Mouse (Mus musculus): ENCODE measurements around the gene Mthfsd.
"Not testable (repeated sequence)": the region's sequence is repeated elsewhere in the genome, so short reads cannot be mapped to it uniquely, and the experiment has no call there.

The Mthfsd gene

GRCm38 (mm10) chr8:121107668-121108656, at the start of gene Mthfsd:
Gene Mthfsd (minus strand): TSS chr8:121108392.
- DNase-seq, result peak; percentile 98 to 99

DNA sequence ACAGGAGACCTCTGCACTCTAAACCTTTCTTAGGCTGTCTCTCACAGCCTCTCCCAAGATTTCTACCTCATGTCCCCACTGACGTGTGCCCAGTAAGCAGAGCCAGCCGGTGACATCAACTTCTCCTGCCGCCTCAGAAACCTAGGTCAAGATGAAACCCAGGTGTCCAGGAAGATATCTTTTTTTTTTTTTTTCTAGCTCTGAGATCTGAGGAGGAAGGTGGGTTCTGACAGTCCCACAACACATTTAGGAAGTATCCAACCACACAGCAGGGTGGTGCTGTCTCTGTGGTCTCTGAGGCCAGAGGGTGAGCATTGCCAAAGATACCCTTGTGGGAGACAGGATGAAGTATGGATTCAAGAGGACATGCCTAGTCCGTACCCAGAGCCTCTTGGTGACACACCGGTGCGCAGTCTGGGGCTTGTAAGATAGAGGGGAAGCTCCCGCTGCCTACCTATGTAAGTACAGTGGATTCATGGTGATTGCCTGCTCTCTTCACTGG, 48.8 kb upstream of the Mthfsd start:
- DNase-seq, result no peak

- peak; percentile 22 to 46 for DNase-seq
Measured at GRCm38 (mm10) chr8:121152394-121152793, 44.2 kb upstream of the Mthfsd start.

DNA sequence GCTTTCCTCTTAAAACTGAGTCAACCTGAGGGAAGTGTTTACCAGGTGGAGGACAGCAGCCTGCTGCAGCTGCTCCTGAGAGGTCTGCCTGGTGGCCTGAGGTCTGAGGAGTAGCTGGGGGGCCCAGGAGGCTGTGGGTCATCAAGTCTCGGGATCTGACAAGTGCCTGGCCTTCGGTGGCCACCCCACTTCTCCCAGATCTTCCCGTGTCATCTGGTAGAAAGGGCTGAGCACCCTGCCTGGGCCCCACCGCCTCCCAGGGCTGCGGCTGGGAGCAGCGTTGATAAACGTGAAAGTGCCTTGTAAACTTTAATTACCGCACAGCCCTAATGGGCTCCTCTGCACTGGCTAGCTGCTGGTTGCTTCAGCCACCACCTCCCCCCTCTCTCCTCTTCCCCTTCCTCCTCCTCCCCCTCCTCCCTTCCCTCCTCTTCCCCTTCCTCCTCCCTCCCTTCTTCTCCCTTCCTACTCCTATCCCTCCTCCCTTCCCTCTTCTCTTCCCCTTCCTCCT, 40.4 kb upstream of the Mthfsd start:
- no peak for DNase-seq

DNA sequence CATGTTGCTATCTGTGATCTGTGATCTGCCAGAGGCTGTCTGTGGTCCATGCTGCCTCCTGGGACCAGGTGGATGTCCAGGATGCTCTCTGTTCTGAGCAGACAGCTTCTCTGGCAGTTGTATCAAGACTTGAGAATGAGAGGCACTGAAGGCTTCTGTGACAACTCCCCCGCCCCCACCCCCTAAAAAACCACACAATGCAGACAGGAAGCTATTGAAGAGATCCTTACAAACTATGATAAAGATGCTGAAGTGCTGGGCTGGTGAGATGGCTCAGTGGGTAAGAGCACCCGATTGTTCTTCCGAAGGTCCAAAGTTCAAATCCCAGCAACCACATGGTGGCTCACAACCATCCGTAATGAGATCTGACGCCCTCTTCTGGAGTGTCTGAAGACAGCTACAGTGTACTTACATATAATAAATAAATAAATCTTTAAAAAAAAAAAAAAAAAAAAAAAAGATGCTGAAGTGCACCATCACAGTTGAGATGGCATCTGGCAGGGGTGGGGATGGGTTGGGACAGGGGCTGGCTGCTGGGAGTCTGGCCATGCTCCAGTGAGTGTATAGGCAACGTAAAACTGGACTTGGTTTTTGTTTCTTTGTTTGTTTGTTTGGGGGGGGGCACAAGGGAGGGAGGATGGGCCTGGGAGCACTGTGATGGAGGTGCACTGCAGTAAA, 37.4 kb upstream of the Mthfsd start:
- DNase-seq, result not testable (repeated sequence)

DNA sequence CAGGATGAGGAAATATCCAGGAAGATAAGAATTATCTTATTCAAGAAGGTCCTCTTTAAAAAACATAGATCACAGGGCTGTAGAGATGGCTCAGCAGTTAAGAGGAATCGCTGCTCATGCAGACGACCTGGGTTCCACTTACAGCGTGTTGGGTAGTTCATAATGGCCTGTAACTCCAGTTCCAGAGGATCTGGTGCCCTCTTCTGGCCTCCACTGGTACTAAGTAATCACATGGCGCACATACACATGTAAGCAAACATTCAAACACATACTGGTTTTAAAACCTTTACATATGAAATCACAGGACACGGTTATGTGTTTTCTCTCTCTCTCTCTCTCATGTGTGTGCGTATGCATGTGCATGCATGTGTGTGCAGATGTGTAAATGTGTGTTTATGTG, 28.7 kb upstream of the Mthfsd start:
- no peak for DNase-seq

GRCm38 (mm10) chr8:121134512-121134911, 26.3 kb upstream of the Mthfsd start:
- no peak for DNase-seq

DNA sequence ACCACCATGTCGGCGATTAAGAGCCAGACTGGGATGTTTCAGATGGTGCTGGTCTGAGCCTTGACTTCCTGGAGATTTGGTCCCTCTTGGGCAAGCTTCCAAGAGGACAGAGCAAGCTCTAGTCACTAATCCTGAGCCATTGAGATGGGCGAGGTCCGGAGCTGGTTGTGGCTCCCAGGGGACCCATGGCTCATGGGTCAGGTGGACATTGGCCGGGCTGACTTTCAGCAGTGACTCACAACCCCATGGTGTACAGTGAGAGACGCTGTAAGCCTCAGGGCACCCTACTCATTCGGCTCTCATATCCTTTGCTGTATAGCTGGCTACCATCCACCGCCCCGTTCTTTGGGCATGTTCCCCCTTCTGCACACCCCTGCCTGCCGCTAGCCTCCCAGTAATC, 25.9 kb upstream of the Mthfsd start:
- DNase-seq, result no peak

GRCm38 (mm10) chr8:121132961-121133513, 24.8 kb upstream of the Mthfsd start:
- DNase-seq, result no peak

GRCm38 (mm10) chr8:121130522-121130921, 22.3 kb upstream of the Mthfsd start:
- no peak for DNase-seq

DNA sequence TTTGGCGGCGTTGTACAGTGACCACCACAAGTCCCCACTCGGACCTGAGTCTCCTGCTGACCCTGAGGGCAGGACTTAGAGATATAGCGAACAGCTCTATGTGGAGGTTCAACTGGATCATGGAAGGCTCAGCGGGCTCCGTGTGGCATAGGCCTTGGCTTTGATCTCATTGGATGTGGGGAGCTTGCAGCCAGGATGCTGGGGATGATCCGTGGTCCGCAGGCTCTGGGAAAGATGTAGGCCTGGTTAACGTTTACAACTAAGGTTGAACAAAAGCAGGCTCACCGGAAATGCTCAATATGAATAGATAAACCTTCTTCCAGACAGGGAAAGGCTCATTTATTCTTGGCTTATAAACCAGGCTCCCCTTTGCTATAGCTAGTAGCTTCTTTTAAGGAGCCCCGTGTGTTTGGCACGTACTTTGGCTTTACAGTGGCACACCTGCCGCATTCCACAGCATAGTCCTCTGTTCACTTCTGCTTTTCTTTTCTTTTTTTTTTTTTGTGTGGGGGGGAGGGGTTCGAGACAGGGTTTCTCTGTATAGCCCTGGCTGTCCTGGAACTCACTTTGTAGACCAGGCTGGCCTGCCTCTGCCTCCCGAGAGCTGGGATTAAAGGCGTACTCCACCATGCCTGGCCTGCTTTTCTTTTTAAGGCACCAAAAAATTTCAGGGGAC, 21.2 kb upstream of the Mthfsd start:
- no peak for DNase-seq

DNA sequence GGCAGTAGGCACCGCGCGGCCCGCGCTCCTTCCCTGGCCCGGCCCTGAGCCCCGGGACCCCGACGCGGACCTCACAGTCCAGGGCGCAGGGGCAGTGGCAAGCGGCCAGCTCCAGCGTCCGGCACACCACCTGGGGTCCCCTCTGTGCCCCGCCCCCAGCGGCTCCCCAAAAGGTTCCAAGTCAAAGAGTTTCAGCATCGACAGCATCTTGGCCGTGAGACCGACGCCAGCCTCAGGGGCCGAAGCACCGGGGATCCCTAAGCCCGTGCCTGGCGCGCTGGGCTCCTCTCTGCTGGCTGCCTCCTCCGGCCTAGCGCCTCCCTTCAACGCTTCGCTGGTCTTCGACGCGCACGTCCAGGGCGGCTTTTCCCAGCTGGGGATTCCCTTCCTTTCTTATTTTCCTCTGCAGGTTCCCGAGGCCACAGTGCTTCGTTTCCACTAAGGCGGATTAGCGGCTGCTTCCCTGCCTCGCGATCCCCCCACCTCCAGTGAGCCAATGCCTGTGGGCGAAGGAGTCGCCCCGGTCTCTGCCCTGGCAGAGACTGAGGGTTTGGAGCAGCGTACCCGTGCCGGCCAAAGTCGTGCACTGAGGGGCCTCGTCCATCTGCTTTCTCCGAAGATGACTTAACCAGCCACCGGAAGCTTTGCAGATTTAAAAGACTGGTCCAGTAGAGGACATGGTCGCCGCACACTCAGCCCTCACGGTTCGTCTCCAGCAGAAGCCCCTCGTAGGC, 20.5 kb upstream of the Mthfsd start:
- DNase-seq, result no peak

DNA sequence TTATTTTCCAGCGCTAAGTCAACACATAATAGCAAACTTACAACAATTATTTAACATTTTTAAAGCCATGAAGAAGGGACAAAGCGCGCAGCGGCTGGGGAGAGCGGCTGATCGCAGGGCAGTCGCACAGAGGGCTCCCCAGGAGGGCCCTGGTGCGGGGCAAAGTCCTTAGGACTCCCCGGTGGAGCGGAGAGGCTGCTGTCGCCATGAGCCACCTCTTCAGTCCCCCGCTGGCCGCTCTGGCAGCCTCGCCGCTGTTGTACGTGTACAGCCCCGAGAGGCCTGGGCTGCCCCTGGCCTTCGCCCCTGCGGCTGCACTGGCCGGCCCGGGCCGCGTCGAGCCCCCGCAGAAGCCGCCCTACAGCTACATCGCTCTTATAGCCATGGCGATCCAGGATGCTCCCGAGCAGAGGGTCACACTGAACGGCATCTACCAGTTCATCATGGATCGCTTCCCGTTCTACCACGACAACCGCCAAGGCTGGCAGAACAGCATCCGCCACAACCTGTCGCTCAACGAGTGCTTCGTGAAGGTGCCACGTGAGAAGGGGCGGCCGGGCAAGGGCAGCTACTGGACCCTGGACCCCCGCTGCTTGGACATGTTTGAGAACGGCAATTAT, 19.7 kb upstream of the Mthfsd start, which contains the start of gene Foxl1:
Gene Foxl1, plus strand, starts transcription at position 185 of the 620 bp plus-strand sequence.
- no peak for DNase-seq

- peak in 1 of 2 experiments; percentile 54 for DNase-seq
Measured at GRCm38 (mm10) chr8:121127291-121127701, 19.1 kb upstream of the Mthfsd start.

DNA sequence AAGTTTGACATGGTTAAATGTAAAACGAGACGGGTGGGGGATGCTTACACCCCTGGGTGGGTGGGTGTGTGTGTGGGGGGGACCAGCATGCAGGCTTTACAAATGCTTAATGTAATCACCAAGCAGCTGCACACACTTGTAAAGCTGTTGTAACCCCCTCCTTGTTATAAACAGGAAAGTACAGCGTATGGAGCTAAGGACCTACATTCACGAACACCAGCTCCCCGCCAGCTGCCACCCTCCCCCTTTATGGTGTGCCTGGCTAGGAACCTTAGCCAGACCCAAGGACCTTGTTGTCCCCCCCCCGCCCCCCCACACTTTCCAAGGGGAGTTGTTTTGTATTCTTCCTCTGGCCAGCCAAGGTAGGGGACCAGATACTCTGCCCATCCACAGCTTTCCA, 18.5 kb upstream of the Mthfsd start:
- no peak for DNase-seq

DNA sequence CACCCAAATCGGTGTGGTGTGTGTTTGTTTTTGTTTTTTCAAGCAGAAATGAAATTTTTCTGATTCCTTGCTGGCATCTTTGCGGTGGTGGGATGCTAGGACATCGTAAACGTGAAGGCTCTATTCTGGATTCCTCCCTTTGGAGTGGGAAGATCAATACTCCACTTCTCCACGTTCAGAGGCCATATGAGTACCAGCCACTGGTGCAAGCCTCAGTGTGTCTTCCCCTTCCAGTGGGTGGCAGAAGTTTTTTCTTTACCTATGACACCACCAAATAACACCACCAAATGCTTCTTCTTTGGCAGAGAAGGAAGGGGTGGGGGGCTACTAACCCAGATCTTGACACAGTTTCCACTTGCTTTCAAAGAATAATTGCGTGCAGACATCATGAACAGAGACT, 18.0 kb upstream of the Mthfsd start:
- no peak for DNase-seq

GRCm38 (mm10) chr8:121125311-121125876, 17.2 kb upstream of the Mthfsd start:
- DNase-seq, result peak; percentile 67

GRCm38 (mm10) chr8:121124547-121125239, 16.5 kb upstream of the Mthfsd start:
- DNase-seq, result no peak

DNA sequence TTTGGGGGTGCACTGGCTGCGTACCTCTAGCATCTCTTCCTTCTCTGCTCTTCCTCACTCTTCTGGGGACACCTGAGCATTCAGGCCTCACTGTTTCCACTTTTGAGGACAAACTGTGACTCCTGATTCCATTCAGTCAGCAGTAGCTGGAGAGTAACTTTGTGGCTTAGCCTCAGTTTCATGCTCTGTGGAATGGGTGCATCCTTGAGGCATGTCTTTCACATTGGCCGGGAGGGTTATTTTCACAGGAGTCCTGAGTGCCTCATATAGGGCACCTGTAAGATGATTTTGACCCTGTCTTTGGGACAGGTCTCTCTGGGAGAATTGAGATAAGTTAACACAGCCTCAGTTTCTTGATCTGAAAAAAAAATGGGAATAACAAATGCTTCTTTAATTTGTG, 14.9 kb upstream of the Mthfsd start:
- no peak for DNase-seq

GRCm38 (mm10) chr8:121122368-121122767, 14.2 kb upstream of the Mthfsd start:
- DNase-seq, result no peak

All from lung, adult 18-20 months (tissue).